Mouse (Mus musculus) granulocyte monocyte progenitor cell, adult 5-6 weeks (primary cell): ENCODE results near the gene Zfp747. TPM values are rescaled to one million over a fixed set of nuclear protein-coding genes. Genes with fewer than 3 reads are reported as not detected.
"Not testable (repeated sequence)": the region's sequence is repeated elsewhere in the genome, so short reads cannot be mapped to it uniquely, and the experiment has no call there.

ENCODE experiments used
- ATAC-seq: replicated peaks from 2 replicates; pipeline ENCODE4 v1.8.0; 2016; ENCODE audit warnings: mild to moderate bottlenecking, moderate TSS enrichment, inconsistent platforms; ENCODE audit not compliant: poor library complexity, severe bottlenecking
- total RNA-seq, 2 experiments: library from RNA; stranded (forward) in 1 of 2; stranded (reverse) in 1 of 2; fragments of 200-712, 200-1000 nt in 1 of 2; fragments of >200 nt in 1 of 2; fragmentation: Nextera tagmentation in 1 of 2; gene quantifications; 2 replicates each; pipeline ENCODE4 v1.2.3; 2014 to 2017

Gene Zfp747
- total RNA-seq (2014; fragmentation: Nextera tagmentation) (1.8 and 4.4 TPM in 2 replicates), total RNA-seq (2017) (6.2 and 13.4 TPM in 2 replicates)

GRCm38 (mm10) chr7:127375271-127376245 lies at the start of gene Zfp747:
Zfp747 (minus strand) TSS chr7:127376050.
- ATAC-seq = peak; percentile 93

GRCm38 (mm10) chr7:127425291-127425690 lies 49.4 kb upstream of the Zfp747 start:
- ATAC-seq = no peak

GRCm38 (mm10) chr7:127422247-127422646 lies 46.4 kb upstream of the Zfp747 start:
- ATAC-seq = peak; percentile 56

- ATAC-seq = peak; percentile 97
Measured at GRCm38 (mm10) chr7:127421388-127422191, 45.7 kb upstream of the Zfp747 start, which contains the start of gene Zfp688. Zfp688 (minus strand) TSS chr7:127422068.

GRCm38 (mm10) chr7:127411418-127411817 lies 35.6 kb upstream of the Zfp747 start:
- no peak for ATAC-seq

GRCm38 (mm10) chr7:127406002-127406987 lies 30.4 kb upstream of the Zfp747 start, which contains the start of gene Zfp764:
Zfp764 (minus strand) TSS chr7:127406822.
- ATAC-seq = peak; percentile 89

- ATAC-seq = not testable (repeated sequence)
Measured at GRCm38 (mm10) chr7:127404101-127404500, 28.3 kb upstream of the Zfp747 start.

- ATAC-seq = no peak; the same call in 1 of the 2 replicates
Measured at GRCm38 (mm10) chr7:127402980-127403379, 27.1 kb upstream of the Zfp747 start.

- no peak for ATAC-seq
Measured at GRCm38 (mm10) chr7:127400355-127400754, 24.5 kb upstream of the Zfp747 start.

GRCm38 (mm10) chr7:127393944-127394333 lies 18.1 kb upstream of the Zfp747 start:
- peak; percentile 33; the same call in 1 of the 2 replicates for ATAC-seq

- ATAC-seq = peak; percentile 96
Measured at GRCm38 (mm10) chr7:127393157-127393943, 17.5 kb upstream of the Zfp747 start, which contains the start of gene E430018J23Rik. E430018J23Rik (minus strand) TSS chr7:127393629.

GRCm38 (mm10) chr7:127392251-127392824 lies 16.5 kb upstream of the Zfp747 start:
- ATAC-seq = peak; percentile 22

- no peak for ATAC-seq
Measured at GRCm38 (mm10) chr7:127391538-127391937, 15.7 kb upstream of the Zfp747 start.

- ATAC-seq = no peak
Measured at GRCm38 (mm10) chr7:127390306-127390705, 14.5 kb upstream of the Zfp747 start.

- ATAC-seq = not testable (repeated sequence)
Measured at GRCm38 (mm10) chr7:127388201-127388600, 12.4 kb upstream of the Zfp747 start.

GRCm38 (mm10) chr7:127386641-127387392 lies 11.0 kb upstream of the Zfp747 start, which contains the start of gene 9130019O22Rik:
9130019O22Rik (minus strand) TSS chr7:127387166.
- ATAC-seq = peak; percentile 94

GRCm38 (mm10) chr7:127385560-127385959 lies 9.7 kb upstream of the Zfp747 start:
- not testable (repeated sequence) for ATAC-seq
